Mouse (Mus musculus) thymus, postnatal 25 days (tissue): Measurements from ENCODE around the gene Hivep3.

Experiments used
- DNase-seq: peaks from one replicate; pipeline ENCODE4 v3.0.0; 2022

Hivep3 gene

DNA sequence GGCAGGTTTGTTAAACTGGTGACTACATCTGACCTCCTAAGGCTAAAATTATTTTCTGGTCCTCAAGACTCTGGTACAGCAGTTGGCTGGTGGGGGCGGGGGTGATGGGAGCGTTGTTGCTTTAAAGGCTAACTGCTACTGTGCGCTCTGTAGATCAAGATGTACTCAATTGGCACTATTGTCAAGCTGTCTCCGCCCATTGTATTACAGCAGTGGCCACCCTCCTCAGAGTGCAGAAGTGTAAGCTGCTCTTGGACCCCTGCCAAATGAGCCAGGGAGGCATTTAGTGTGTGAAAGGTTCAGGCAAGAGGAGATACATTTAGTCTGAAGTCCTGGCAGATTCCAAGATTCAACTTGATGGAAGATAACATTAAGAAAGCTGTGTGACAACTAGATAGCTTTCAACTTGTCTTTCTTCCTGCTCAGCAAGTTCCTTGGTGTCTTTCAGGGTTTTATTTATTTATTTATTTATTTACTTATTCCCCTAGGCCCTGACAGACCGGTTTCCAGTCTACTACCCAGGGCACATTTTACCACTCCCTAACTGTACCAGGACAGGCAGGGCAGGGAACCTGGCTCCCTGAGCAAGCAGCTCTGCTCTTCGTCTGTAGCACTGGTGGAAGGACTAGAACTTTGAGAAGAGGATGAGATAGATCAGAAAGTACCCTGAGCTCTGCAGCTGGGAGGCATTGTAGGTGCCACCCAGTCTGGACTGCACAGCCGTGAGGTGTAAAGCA lies 83.2 kb downstream of the Hivep3 start:
- DNase-seq, result no peak

DNA sequence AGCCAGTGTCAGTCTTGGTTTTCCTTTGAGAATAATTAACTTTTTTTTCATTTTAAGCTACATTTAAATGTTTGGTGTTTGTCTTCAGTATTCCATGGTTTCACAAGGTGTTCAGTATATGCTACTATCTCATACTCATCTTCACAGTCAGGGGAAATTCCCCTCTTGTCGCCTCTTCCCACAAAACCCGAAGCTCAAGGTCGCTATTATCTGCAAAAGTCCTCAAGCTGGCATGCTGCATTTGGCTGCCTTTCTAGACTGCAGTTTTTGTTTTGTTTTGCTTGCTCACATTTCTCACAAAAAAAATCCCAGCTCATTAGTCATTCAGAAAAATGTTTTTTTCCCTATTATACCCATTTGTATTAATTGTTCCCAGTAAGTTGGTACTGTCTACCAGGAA lies 92.4 kb downstream of the Hivep3 start:
- no peak for DNase-seq

DNA sequence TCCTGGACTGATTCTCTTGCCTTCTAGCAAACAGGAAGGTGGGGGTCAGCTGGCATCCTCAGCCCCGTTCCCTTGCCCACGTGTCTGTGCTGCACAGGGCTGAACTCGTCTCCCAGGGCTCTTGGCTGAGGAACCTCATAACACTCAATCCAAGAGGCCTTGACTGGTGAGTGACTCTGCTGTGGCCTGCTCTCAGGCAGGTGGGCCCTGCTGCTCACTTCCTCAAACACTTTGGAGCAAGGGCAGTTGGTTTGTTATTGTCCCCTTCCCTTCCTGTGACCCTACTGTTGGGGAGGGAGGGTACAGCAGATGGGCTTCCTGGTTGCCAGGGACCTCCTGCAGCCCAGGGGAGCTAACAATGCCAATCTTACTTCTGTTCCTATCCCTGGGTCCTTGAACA lies 94.8 kb downstream of the Hivep3 start:
- DNase-seq, result no peak

DNA sequence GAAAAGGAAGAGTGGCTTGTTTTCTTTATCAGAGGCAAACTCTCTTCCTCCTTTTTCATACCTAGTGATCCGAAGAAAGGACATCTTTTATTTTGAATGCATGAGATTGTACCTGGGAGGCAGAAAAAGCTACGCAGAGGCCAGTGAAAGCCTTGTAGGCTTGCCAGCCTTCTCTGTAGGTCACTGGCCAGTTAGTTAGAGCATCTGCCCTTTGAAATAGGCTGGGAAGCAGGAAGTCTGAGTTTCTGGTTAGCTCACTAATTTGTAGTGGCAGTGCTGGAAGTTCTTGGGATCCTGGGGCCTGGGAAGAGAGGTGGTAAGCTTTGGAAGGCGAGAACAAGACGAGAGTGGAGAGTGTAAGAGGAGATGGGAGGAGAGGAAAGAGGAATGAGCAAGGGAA lies 95.4 kb downstream of the Hivep3 start:
- no peak for DNase-seq

DNA sequence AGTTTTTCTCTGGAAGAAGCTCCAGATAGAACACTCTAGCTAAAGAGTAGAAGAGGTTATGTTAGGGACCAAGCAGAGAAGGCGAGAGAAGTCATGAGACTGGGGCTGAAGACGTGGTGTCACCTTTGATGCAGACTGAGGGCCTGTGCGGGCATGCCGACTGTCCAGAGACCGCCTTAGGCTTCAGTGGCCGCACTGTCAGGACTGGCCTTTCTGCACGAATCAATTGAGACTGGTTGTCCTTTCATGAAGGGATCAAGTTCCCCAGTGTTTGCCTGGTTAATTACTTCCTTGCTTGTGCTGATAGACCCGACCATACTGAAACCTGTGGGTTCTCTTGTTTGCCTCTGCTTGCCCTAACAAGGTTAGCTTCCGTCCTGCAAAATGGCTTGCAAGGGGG lies 99.7 kb downstream of the Hivep3 start:
- no peak for DNase-seq

DNA sequence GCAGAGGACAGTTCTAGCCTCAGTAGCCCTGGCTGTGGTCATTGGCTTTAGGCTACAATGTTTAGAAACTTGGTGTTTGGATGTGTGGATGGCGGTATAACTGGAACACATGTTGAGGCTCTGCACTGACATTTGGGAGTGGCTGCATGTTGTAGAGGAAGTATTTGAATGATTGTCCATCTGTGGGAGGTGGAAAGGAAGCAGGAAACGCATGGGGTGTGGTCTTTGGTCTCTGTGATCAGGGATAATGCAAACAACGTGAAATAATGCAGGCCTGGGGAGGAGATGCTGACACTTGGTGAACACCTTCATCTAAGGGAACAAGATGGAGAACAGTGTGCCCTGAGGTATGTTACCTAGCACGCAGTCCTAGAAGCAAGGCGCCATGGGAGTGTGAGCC lies 100.3 kb downstream of the Hivep3 start:
- DNase-seq, result no peak

DNA sequence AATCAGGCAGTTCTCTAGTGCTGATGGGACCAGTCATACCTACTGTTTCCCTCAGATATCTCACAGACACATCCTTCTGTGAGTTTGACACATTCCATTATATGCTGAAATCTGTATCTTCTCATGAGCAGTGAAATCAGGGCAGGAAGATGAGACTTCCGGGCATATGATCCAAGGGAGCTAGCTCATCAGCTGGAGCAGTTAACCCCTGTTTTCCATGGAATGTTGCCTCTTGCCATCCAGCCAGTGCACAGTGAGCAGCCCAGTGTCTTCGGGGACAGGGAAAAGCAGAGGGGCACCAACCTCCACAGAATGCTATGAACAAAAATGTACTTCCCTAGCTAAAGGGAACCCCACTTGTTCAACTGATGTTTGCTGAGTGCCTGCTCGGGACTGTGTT lies 102.6 kb downstream of the Hivep3 start:
- DNase-seq, result no peak

DNA sequence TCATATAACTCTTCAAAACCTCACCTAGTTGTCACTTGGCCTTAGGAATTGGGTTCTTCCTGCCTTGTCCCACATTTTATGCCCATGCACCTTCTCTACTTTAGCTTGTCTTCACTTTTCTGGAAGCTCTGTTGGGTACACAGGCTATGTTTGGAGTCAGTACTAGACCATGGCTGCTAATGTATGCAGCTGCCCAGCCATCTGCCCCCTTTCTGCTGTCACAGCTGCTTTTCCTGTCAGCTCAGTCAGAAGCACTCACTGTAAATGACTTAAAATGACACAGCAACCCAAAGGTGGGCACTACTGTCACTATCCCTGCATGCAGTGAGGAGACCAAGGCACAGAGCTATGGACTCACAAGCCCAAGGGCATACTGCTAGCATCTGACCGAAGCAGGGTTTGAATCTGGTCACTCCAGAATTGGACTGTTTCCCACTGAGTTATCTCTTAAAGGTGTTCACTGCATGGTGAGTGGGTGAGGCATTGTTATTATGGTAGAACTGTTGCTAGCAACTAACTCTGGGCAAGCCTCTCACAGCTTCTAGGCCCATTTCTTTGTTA lies 104.0 kb downstream of the Hivep3 start:
- DNase-seq, result no peak

DNA sequence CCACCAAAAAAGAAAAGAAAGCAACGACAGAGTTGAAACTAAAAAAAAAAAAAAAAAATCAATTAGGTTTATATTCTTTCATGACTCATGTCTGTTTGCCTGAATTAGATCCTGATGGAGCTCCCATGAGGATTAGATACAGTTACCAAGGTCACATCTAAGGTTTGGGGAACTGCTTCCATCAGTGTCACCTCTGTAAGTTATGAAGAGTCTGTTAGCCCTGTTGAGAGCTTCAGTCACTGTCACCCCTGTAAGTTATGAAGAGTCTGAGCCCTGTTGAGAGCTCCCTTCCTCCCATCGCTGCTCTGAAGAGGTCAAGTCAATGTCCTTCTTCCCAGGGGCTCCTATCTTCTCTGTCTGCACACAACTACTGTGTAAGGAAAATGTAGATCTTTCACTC lies 104.7 kb downstream of the Hivep3 start:
- no peak for DNase-seq

DNA sequence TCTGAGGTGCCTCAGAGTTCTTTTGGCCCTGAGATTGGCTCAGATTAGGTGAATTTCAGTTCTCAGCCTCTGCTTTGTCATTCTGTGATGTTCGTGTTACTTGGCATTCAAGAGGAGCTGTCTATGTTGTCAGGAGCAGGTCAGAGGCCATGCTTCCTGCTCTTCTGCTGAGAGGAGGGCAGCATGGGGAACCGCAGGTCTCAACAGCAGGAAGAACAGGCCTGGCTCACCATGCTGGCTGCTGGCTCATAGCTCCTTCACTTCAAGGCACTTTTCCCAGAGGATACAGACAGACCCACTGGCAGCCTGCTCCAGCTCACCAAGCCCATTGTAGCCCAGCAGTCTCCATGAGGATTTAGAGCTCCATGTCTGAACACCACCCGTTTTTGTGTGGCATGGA lies 109.7 kb downstream of the Hivep3 start:
- no peak for DNase-seq

DNA sequence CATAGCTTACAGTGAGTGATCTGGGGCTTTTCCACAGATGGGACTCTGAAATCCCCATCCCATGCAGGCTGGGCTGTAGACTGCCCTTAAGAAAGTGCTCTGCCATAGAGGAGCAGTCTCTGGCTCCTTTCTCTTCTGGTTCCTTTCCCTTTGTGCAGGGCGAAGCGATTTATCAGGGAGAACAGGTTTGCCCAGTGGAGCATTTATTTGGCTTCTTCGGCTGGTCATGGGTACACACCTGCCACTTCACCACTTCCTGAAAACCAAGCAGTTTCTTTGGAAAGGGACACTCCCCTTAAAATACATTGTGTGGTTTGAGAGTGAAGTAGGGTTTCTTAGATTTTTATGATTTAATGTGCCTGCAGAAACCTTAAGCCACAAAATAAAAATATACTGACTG lies 110.7 kb downstream of the Hivep3 start:
- DNase-seq, result no peak

DNA sequence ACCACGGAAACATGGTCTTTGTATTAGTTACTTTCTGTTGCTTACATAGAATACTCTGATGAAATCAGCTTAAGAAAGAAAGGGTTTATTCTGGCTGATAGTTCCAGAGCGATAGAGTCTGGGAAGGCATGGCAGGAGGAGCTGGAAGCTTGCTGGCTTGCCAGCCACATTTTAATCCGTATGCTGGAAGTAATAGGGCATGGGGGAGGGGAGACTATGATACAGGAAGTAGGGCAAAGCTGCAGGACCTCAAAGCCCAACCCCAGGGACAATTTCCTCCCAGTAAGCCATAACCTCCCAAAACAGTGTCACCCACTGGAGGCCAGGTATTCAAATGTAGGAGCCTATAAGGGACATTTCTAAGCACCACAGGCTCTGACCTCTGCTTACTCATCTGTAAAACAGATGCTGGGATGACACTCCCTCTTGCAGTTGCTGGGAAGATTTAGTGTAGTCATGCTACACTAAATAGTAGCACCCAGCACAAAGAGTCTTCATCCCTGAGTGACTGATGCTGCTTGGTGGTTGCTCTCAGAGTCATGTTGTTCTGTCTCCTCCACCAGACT lies 112.1 kb downstream of the Hivep3 start:
- DNase-seq, result no peak

DNA sequence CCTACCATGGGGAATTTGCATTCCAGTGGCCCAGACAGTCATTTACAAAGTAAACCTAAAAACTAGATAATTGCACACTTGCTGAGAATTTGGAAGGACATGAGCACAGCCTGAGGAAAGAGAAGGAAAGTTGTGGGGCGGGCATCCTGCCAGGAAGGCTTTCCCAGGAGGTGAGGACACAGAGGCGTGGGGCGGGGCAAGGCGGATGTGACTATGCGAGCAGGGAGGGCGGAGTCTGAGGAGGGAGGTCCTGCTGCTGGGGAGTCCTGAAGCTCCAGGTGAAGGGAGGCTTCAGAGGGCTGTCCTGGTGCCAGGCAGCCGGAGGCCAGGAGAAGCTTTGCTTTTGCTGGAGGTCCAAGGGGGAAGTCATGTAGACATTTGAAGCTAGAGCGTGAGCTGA lies 118.9 kb downstream of the Hivep3 start:
- DNase-seq, result no peak

DNA sequence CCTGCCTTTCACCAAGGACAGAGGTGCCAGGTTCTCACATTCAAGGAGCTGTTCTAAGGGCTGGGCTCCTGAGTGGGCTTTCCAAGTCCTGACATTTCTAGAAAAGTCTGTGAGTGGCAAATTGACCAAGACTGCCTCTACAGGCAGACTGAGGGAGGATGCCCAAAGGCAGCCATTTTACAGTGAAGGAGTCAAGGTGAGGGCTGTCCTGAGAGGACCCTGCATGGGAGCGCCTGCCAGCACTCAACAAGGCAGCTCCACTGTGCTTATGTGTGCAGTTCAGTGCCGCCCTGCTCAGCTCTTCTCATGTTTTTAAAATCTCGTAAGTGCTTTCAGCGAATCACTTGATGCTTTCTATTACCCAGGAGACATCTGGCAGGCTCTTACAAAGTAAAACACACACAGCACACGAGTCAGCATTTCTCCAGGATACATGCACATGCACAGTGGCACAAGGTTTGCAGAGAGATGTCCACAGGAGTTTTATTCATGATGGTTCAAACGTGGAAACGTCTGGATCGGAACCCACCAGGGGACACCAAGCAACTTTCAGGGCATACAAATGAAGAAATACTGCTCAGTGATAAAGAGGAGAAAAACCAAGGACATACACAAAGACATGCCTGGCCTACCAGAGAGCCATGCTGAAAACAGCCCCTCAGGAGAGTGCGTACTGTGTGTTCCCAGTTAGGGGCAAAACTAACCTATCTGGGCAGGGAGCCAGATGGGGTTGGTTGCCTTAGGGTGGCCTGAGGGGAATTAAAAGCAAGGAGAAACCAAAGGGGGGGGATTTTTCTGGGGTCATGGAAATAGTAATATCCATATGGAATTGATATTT lies 120.9 kb downstream of the Hivep3 start:
- DNase-seq, result no peak

DNA sequence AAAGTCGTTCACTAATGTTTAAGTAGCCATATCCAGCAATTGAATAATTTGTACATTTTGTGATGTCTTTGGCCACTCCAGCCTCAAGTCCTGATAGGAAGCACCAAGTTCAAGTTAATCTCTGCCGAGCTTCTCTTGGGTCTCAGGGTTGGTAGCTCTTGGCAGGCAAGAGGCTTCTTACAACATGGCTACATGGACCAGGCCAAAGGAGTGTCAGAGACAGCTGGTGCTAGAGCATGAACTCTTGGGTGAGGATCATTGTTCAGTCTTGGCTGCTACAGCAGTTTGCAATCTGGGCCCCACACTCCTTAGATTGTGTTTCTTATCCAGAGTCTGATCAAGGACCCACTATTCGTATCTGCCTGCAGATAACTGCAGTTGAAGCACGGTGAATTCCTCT lies 125.9 kb downstream of the Hivep3 start:
- DNase-seq, result no peak

DNA sequence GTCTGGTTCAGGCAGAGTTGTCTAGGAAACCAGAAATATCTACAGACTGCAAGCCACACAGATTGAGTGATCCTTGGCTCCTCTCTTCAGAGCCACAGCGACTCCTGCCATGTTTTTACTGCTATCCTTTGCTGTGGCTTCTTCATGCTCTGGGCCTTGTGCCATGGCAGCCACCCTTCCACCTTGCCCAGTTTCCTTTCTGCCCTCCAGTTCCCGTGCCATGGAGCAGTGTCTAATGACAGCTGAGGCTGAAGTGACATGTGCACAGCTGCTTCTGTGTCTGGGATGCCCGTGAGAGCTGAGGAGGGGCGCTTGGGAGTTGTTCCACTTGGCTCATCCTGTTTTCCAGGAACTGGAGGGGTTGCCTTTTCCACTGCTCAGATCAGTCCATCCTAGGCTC lies 127.4 kb downstream of the Hivep3 start:
- DNase-seq, result no peak

DNA sequence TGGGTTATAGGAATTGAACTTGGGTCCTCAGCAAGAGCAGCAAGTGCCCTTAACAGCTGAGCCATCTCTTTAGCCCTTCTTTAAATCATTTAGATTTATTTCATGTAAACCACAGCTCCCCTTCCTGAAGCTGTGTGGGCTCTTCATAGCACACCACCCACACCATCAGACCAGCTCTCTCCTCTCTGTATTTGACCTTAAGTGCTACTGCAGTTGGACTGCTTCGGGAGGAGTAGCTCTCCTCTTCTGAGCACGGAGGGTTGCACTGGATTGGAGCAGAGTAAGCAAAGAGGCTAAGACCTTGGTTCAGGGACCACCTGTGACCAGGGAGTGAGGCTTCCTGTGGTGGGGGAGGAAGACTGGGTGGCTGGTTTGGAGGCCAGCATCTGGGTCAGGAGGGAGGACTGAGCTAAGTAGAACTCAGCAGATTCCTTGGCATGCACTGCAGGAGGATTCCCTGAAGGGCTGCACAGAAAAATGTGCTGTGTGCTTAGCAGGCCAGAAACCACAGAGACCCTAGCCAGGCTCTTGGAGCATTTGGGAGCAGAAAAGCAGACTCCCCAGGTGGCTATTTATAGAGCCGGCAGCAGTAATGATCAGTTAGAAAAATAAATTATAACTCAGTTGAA lies 132.4 kb downstream of the Hivep3 start:
- DNase-seq, result peak; percentile 30

DNA sequence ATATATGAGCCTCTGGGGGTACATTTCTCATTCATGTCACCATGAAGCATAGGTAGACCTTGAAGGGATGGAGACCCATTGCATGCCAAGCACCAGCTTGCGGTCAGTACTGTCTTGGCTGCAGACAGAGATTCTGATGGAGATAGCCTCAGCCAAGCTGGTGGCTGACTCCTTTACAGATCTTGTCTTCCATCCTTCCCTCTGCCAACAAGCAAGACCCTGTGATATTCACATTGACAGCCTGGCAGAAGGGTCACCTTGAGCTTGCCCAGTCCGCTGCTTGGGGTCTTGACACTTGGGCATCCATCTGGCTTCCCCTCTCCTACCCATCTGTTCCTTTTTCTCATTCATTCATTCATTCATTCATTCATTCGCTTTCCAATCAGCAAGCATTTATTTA lies 133.5 kb downstream of the Hivep3 start:
- no peak for DNase-seq

DNA sequence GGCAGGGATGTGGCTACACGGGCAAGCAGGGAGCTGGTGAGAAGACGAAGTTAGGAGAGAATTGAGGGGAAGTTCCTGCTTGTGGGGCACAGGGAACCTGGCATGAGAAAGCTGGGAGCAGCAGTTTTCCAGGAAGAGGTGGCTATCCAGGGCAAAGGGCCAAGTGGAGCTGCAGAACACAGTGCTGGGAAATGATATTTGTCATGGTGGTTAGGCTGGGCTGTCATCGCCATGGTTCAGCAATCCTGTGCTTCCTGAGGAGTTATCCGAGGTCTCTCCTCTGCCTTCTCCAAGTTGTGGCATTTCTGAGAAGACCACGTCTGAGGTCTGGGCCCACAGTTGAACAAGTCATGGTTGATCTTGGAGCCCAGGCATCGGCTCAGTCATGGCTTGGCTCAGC lies 136.8 kb downstream of the Hivep3 start:
- no peak for DNase-seq

DNA sequence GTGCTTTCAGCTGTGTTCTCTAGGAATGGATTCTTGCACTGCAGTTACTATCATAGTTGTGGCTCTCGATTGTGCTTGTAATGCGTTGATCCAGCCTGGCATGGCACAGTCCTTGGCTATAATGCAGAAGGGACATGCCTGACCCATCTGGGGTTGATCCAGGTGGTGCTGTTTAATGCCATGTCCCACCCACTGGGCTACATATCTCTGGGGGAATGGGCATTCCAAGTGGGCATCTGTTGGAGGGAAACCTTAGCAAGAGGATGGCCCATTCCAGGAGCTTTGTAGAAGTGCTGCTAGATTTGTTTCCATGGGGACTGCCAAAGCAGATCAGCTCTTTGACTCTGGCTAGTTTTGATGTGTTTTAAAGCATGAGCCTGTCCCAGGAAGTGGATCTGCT lies 137.9 kb downstream of the Hivep3 start:
- no peak for DNase-seq

DNA sequence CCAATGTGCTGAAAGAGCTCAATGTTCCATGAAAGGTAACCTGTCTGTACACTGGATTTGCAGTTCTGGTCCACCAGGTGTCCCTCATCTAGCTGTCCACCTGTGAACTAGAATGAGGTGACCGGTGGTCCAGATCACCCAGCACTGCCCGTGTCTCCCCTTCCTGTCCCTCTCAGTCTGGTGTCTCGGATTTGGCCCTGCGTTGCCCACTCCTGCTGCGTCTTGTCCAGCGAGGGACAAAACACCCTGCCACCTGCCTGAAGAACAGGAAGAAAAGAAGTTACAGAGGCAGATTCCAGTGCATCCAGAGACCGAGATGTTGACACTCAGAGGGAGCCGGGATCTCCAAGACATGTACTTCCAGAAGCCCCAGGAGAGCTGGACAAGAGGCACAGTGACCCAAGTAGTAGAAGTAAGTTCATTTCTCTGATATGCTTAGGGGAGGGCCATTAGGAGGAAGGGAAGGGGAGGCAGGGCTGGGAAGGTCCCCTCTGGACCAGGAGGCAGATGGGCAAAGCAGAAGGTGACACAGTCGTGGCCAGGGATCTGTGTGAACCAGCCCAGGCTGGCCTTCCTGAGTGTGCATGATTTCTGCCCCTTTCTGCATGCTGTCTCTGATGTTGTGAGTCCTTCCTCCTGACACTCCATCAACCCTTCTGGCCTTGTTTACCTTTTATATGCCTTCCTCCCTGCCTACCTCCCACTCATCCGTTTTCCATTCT lies 138.4 kb downstream of the Hivep3 start:
- DNase-seq, result no peak

DNA sequence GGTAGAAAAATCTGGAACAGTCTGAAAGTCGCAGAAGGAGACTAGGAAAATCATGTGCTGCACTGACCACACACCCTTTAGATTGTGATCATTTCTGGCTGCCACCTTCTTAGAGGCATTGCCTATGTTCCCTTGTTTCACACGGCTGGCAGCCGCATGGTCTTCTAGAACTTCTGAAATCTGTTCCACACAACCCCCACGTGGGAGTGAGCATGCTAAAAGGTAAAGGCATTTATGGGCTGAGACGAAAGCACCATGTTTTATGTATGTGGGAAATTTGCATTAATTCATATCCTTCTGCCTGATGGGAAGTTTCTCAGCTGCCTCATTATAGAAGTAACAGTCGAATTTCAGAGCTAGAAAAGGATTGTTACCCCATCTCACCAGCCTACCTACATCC lies 140.4 kb downstream of the Hivep3 start:
- DNase-seq, result no peak

DNA sequence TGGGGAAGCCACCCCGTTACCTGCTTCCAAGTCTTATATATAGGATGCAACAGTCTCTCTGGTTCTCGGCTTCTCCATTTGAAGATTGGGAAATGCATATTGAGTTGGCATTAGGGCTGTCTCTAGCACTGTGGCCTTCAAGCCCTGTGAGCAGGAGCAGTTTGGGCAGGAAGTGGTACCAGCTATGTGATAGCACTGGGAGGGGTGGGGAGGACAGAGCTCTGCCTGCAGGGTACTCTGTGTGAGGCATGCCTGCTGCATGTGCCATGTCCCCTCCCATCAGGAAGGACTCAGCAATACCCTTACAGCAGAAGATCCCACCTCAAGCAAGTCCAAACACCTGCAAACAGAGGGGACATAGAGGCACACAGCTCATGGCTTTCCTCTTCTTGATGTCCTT lies 142.0 kb downstream of the Hivep3 start:
- DNase-seq, result peak; percentile 55
